Mouse (Mus musculus) frontal cortex, postnatal 14 days (tissue): Measurements from ENCODE around the gene Sos2.
"Not testable (repeated sequence)": the region's sequence is repeated elsewhere in the genome, so short reads cannot be mapped to it uniquely, and the experiment has no call there.

Experiments used
- DNase-seq, 2 experiments: peaks; one replicate each; pipeline ENCODE4 v3.0.0; 2022; ENCODE audit warnings: low spot score in 2 of 2

The Sos2 gene

GRCm38 (mm10) chr12:69674576-69675537 is 6.8 kb downstream of the Sos2 start:
- no peak for DNase-seq

- DNase-seq: no peak
Observed at GRCm38 (mm10) chr12:69674176-69674575, 7.5 kb downstream of the Sos2 start.

GRCm38 (mm10) chr12:69666721-69667120 is 14.9 kb downstream of the Sos2 start:
- no peak for DNase-seq

GRCm38 (mm10) chr12:69661658-69662057 is 20.0 kb downstream of the Sos2 start:
- no peak for DNase-seq

- not testable (repeated sequence) for DNase-seq
Observed at GRCm38 (mm10) chr12:69653973-69654372, 27.7 kb downstream of the Sos2 start.

GRCm38 (mm10) chr12:69649511-69649910 is 32.1 kb downstream of the Sos2 start:
- DNase-seq: no peak

GRCm38 (mm10) chr12:69645821-69646616 is 35.6 kb downstream of the Sos2 start:
- no peak for DNase-seq

- DNase-seq: peak in 1 of 2 experiments; percentile 10
Observed at GRCm38 (mm10) chr12:69644877-69645276, 36.8 kb downstream of the Sos2 start.

GRCm38 (mm10) chr12:69642877-69643276 is 38.8 kb downstream of the Sos2 start:
- DNase-seq: no peak

GRCm38 (mm10) chr12:69634761-69635160 is 46.9 kb downstream of the Sos2 start:
- no peak for DNase-seq

GRCm38 (mm10) chr12:69618590-69618989 is 63.1 kb downstream of the Sos2 start:
- DNase-seq: not testable (repeated sequence)

- no peak for DNase-seq
Observed at GRCm38 (mm10) chr12:69604367-69604766, 77.3 kb downstream of the Sos2 start.

- no peak for DNase-seq
Observed at GRCm38 (mm10) chr12:69597446-69597845, 84.2 kb downstream of the Sos2 start.

GRCm38 (mm10) chr12:69593130-69593529 is 88.5 kb downstream of the Sos2 start:
- DNase-seq: no peak

- DNase-seq: no peak
Observed at GRCm38 (mm10) chr12:69583270-69583629, 98.4 kb downstream of the Sos2 start.

- DNase-seq: peak; percentile 76 to 83
Observed at GRCm38 (mm10) chr12:69582613-69583269, 98.9 kb downstream of the Sos2 start, which contains the start of gene Vcpkmt. TSS of gene Vcpkmt (minus strand) at chr12:69583028.

GRCm38 (mm10) chr12:69582216-69582612 is 99.4 kb downstream of the Sos2 start:
- no peak for DNase-seq

GRCm38 (mm10) chr12:69579623-69580022 is 102.0 kb downstream of the Sos2 start:
- no peak for DNase-seq

- no peak for DNase-seq
Observed at GRCm38 (mm10) chr12:69576120-69576627, 105.5 kb downstream of the Sos2 start.

GRCm38 (mm10) chr12:69573916-69574881 is 107.5 kb downstream of the Sos2 start:
- peak in 1 of 2 experiments; percentile 79 for DNase-seq

GRCm38 (mm10) chr12:69573271-69573670 is 108.4 kb downstream of the Sos2 start:
- no peak for DNase-seq
